Mouse (Mus musculus): ENCODE data around the gene Cxcl13. TPM values are rescaled to one million over a fixed set of nuclear protein-coding genes. Genes with fewer than 3 reads are reported as not detected.

The Cxcl13 gene
- polyA plus RNA-seq, 1 experiment from 2014 or later: 20.1 TPM

- 30% methylated on average over 3 of the region's 3 CpGs for WGBS
- Histone ChIP-seq H3K9ac (ENCODE audit: low read depth, low read length) (no peak overlapping the region), H3K36me3 (ENCODE audit: control insufficient read depth, insufficient read depth) (no peaks in the 10 kb centered on the region), H3K27ac (ENCODE audit: low read depth, low read length) (no peak overlapping the region), H3K4me2 (replicated peaks; ENCODE audit: low read depth) (no peak overlapping the region), H3K27me3 (replicated peaks; ENCODE audit: control insufficient read depth, insufficient read depth, low read length) (no peaks in the 10 kb centered on the region), H3K9me3 (ENCODE audit: control insufficient read depth) (no peaks in the 10 kb centered on the region), H3K4me3 (ENCODE audit: low read depth, low read length) (no peak overlapping the region), H3K4me1 (replicated peaks; ENCODE audit: control insufficient read depth, insufficient read depth, low read length) (no peaks in the 10 kb centered on the region)
- ATAC-seq: peak; percentile 45; the same call in 1 of the 2 replicates
- no peak for TF ChIP-seq CTCF (IDR thresholded peaks at IDR 0.05; ENCODE audit: low read depth)
These were observed 11.6 kb upstream of the Cxcl13 start for GRCm38 (mm10) chr5:95945120-95945519.

- Histone ChIP-seq H3K4me2 (replicated peaks; ENCODE audit: low read depth) (no peak overlapping the region), H3K4me3 (ENCODE audit: low read depth, low read length) (no peak overlapping the region), H3K36me3 (ENCODE audit: control insufficient read depth, insufficient read depth) (no peaks in the 10 kb centered on the region), H3K27me3 (replicated peaks; ENCODE audit: control insufficient read depth, insufficient read depth, low read length) (no peaks in the 10 kb centered on the region), H3K9ac (ENCODE audit: low read depth, low read length) (no peak overlapping the region), H3K27ac (ENCODE audit: low read depth, low read length) (no peak overlapping the region), H3K9me3 (ENCODE audit: control insufficient read depth) (no peaks in the 10 kb centered on the region), H3K4me1 (replicated peaks; ENCODE audit: control insufficient read depth, insufficient read depth, low read length) (no peaks in the 10 kb centered on the region)
- WGBS: 71% methylated on average over 2 of the region's 2 CpGs
- ATAC-seq: no peak
- TF ChIP-seq CTCF (IDR thresholded peaks at IDR 0.05; ENCODE audit: low read depth): no peak
These were observed 10.4 kb upstream of the Cxcl13 start for GRCm38 (mm10) chr5:95946344-95946743.

- WGBS: 80% methylated on average over 3 of the region's 3 CpGs
- no peak for ATAC-seq
- no peak overlapping the region for H3K4me2 ChIP-seq (replicated peaks; ENCODE audit: low read depth)
- H3K27me3 ChIP-seq (replicated peaks; ENCODE audit: control insufficient read depth, insufficient read depth, low read length): no peaks in the 10 kb centered on the region
- no peaks in the 10 kb centered on the region for H3K4me1 ChIP-seq (replicated peaks; ENCODE audit: control insufficient read depth, insufficient read depth, low read length)
- H3K9me3 ChIP-seq (ENCODE audit: control insufficient read depth): no peaks in the 10 kb centered on the region
- H3K9ac ChIP-seq (ENCODE audit: low read depth, low read length): no peak overlapping the region
- TF ChIP-seq CTCF (IDR thresholded peaks at IDR 0.05; ENCODE audit: low read depth): no peak
- H3K4me3 ChIP-seq (ENCODE audit: low read depth, low read length): no peak overlapping the region
- no peaks in the 10 kb centered on the region for H3K36me3 ChIP-seq (ENCODE audit: control insufficient read depth, insufficient read depth)
- no peak overlapping the region for H3K27ac ChIP-seq (ENCODE audit: low read depth, low read length)
These were observed 8.1 kb upstream of the Cxcl13 start for GRCm38 (mm10) chr5:95948641-95949040.

- H3K4me1 ChIP-seq (replicated peaks; ENCODE audit: control insufficient read depth, insufficient read depth, low read length): no peaks in the 10 kb centered on the region
- no peak overlapping the region for H3K4me3 ChIP-seq (ENCODE audit: low read depth, low read length)
- H3K4me2 ChIP-seq (replicated peaks; ENCODE audit: low read depth): no peak overlapping the region
- H3K27ac ChIP-seq (ENCODE audit: low read depth, low read length): no peak overlapping the region
- peak; percentile 28; the same call in 1 of the 2 replicates for ATAC-seq
- no peaks in the 10 kb centered on the region for H3K36me3 ChIP-seq (ENCODE audit: control insufficient read depth, insufficient read depth)
- TF ChIP-seq CTCF (IDR thresholded peaks at IDR 0.05; ENCODE audit: low read depth): peak; percentile 80
- no peaks in the 10 kb centered on the region for H3K27me3 ChIP-seq (replicated peaks; ENCODE audit: control insufficient read depth, insufficient read depth, low read length)
- WGBS: 19% methylated on average over 19 of the region's 19 CpGs
- no peaks in the 10 kb centered on the region for H3K9me3 ChIP-seq (ENCODE audit: control insufficient read depth)
- H3K9ac ChIP-seq (ENCODE audit: low read depth, low read length): no peak overlapping the region
These were observed 6.6 kb upstream of the Cxcl13 start for GRCm38 (mm10) chr5:95949946-95950701.

GRCm38 (mm10) chr5:95964940-95965339, 8.2 kb downstream of the Cxcl13 start:
- H3K9me3 ChIP-seq (ENCODE audit: control insufficient read depth): no peaks in the 10 kb centered on the region
- no peak overlapping the region for H3K4me3 ChIP-seq (ENCODE audit: low read depth, low read length)
- no peaks in the 10 kb centered on the region for H3K4me1 ChIP-seq (replicated peaks; ENCODE audit: control insufficient read depth, insufficient read depth, low read length)
- H3K27me3 ChIP-seq (replicated peaks; ENCODE audit: control insufficient read depth, insufficient read depth, low read length): no peaks in the 10 kb centered on the region
- H3K36me3 ChIP-seq (ENCODE audit: control insufficient read depth, insufficient read depth): no peaks in the 10 kb centered on the region
- H3K27ac ChIP-seq (ENCODE audit: low read depth, low read length): no peak overlapping the region
- TF ChIP-seq CTCF (IDR thresholded peaks at IDR 0.05; ENCODE audit: low read depth): no peak
- no peak for ATAC-seq
- WGBS: 42% methylated on average over 2 of the region's 2 CpGs
- H3K4me2 ChIP-seq (replicated peaks; ENCODE audit: low read depth): no peak overlapping the region
- no peak overlapping the region for H3K9ac ChIP-seq (ENCODE audit: low read depth, low read length)

- Histone ChIP-seq H3K4me3 (ENCODE audit: low read depth, low read length) (no peak overlapping the region), H3K4me2 (replicated peaks; ENCODE audit: low read depth) (no peak overlapping the region), H3K27ac (ENCODE audit: low read depth, low read length) (no peak overlapping the region), H3K27me3 (replicated peaks; ENCODE audit: control insufficient read depth, insufficient read depth, low read length) (no peaks in the 10 kb centered on the region), H3K36me3 (ENCODE audit: control insufficient read depth, insufficient read depth) (no peaks in the 10 kb centered on the region), H3K9ac (ENCODE audit: low read depth, low read length) (no peak overlapping the region), H3K4me1 (replicated peaks; ENCODE audit: control insufficient read depth, insufficient read depth, low read length) (no peaks in the 10 kb centered on the region), H3K9me3 (ENCODE audit: control insufficient read depth) (no peaks in the 10 kb centered on the region)
- 41% methylated on average over 2 of the region's 2 CpGs for WGBS
- TF ChIP-seq CTCF (IDR thresholded peaks at IDR 0.05; ENCODE audit: low read depth): no peak
- ATAC-seq: no peak
These were observed 9.9 kb downstream of the Cxcl13 start for GRCm38 (mm10) chr5:95966621-95967020.
